ENCODE assay signal across 15 mouse cellular contexts in the genomic region with DNA sequence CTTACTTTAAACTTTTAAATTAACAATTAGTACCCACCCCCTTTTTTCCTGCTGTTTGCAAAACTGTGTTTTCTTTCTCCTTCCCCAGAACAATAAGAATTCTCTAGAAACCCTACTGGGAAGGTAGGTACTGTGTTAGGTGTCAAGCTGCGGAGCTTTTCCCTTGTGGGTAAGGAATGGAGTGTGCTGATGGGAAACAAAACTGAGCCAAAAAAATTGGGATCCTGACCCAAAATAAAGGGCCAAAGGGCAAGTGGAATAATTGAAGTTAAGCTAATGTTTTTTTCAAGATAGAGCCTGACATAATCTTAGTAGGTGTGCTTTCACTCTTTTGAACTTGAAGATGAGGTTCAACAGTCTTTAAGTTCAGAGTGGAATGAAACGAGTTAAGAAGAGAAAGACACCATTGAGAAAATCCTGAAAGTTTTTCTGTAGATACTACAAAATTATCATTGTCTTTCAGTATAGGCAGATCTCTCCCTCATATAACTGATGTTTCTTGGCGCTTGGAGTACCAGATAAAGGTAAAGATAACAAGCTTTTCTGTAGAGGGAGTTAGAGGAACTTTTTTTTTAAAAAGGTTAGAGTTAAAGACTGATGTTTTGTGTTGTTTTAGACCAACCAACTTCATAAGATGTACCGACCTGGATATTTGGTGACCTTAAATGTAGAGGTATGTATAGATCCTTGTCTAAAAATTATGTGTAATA. TPM values are rescaled to one million over a fixed set of nuclear protein-coding genes. Genes with fewer than 3 reads are reported as not detected.
A peak's percentile ranks its signal among the peaks of the same experiment; 100 is the strongest.
DNase-seq lines count a peak whose midpoint lies in the region; ATAC-seq and TF ChIP-seq lines count a peak whose summit lies in the region.
"Had no signal": no experiment of that assay in that cellular context is flagged by ENCODE, and none has a peak within 500 bp of the region (broad histone marks: within the 10 kb centered on the region; RNA-seq: fewer than 3 reads in every experiment).

No protein-coding gene starts in this region.

- H3K9ac ChIP-seq in heart, embryonic 16.5 days (ENCODE audit: low read length), result peak overlapping the region; percentile 26; the same call in 1 of the 2 replicates
- no peak overlapping the region for H3K9ac ChIP-seq in liver, embryonic 13.5 days
- no peak overlapping the region for H3K9ac ChIP-seq in liver, embryonic 11.5 days (ENCODE audit: low read depth, low read length)
- H3K9ac ChIP-seq in CH12.LX (ENCODE audit: insufficient read depth, low read depth), result peak overlapping the region; percentile 77
- H3K9ac ChIP-seq: midbrain, embryonic 12.5 days had no signal

- TF ChIP-seq POLR2A in CH12.LX (IDR thresholded peaks at IDR 0.05; ENCODE audit: low read depth, low read length), result no peak

- ATAC-seq in heart, embryonic 16.5 days (replicated peaks; ENCODE audit: extremely low read depth, insufficient read depth, low FRiP score), result no peak
- no peak for ATAC-seq in liver, embryonic 13.5 days (ENCODE audit: low read depth)
- ATAC-seq in liver, embryonic 11.5 days (replicated peaks; ENCODE audit: low FRiP score), result no peak
- ATAC-seq: lung, postnatal 0 days had no signal

- TF ChIP-seq EP300 in CH12.LX (IDR thresholded peaks at IDR 0.05; ENCODE audit: low read length), result no peak

- H3K4me1 ChIP-seq in heart, embryonic 16.5 days (ENCODE audit: control insufficient read depth, insufficient read depth, low read length), result peaks cover 18% of the 10 kb centered on the region
- peaks cover 6% of the 10 kb centered on the region; the same call in 1 of the 2 replicates for H3K4me1 ChIP-seq in heart, embryonic 10.5 days
- H3K4me1 ChIP-seq in liver, embryonic 13.5 days (replicated peaks), result peaks cover 41% of the 10 kb centered on the region
- H3K4me1 ChIP-seq in liver, embryonic 11.5 days (replicated peaks; ENCODE audit: control insufficient read depth, insufficient read depth, low read length), result peaks cover 7% of the 10 kb centered on the region
- H3K4me1 ChIP-seq in CH12.LX (ENCODE audit: control insufficient read depth in 1 of 2, insufficient read depth in 2 of 2), result peaks cover 0 to 21% of the 10 kb centered on the region in 2 experiments; a peak in 2 of 4 replicates
- peaks cover 37% of the 10 kb centered on the region for H3K4me1 ChIP-seq in embryonic facial prominence, embryonic 10.5 days

- dilution Hi-C loops in CH12.LX (cut with MboI; ENCODE audit: extremely low pct_ligation_motif_present, extremely low pct_unique_long_range_greater_than_20kb, low sequenced_read_pairs), result no loop called here

- no peak for TF ChIP-seq CTCF in CH12.LX (conservative IDR thresholded peaks at IDR 0.05 in 1 of 2, IDR thresholded peaks at IDR 0.05 in 1 of 2; ENCODE audit: low read depth in 2 of 2, low read length in 2 of 2)

- H3K36me3 ChIP-seq in heart, embryonic 16.5 days (ENCODE audit: control insufficient read depth, insufficient read depth), result no peaks in the 10 kb centered on the region
- H3K36me3 ChIP-seq in heart, embryonic 10.5 days, result no peaks in the 10 kb centered on the region
- no peaks in the 10 kb centered on the region for H3K36me3 ChIP-seq in liver, embryonic 13.5 days
- no peaks in the 10 kb centered on the region for H3K36me3 ChIP-seq in liver, embryonic 11.5 days (ENCODE audit: control insufficient read depth, insufficient read depth, low read length)
- H3K36me3 ChIP-seq in CH12.LX (replicated peaks in 1 of 2; ENCODE audit: control insufficient read depth in 1 of 2, insufficient read depth in 1 of 2, low read length in 1 of 2), result peaks cover 0 to 5% of the 10 kb centered on the region in 2 experiments
- H3K36me3 ChIP-seq in embryonic facial prominence, embryonic 10.5 days (replicated peaks), result no peaks in the 10 kb centered on the region
- H3K36me3 ChIP-seq: forebrain, embryonic 10.5 days; midbrain, embryonic 12.5 days had no signal

- in situ Hi-C loops in CH12.LX (cut with MboI; ENCODE audit: low pct_ligation_motif_present, low pct_unique_long_range_greater_than_20kb, low sequenced_read_pairs), result no loop called here

- H3K4me2 ChIP-seq in heart, embryonic 16.5 days (ENCODE audit: low read depth, low read length), result no peak overlapping the region
- peak overlapping the region; percentile 3 for H3K4me2 ChIP-seq in liver, embryonic 13.5 days
- H3K4me2 ChIP-seq in liver, embryonic 11.5 days, result no peak overlapping the region
- H3K4me2 ChIP-seq in CH12.LX (ENCODE audit: insufficient read depth, low read depth, poor library complexity, severe bottlenecking), result peak overlapping the region; percentile 67

- peaks cover 10% of the 10 kb centered on the region for H3K79me2 ChIP-seq in CH12.LX (replicated peaks; ENCODE audit: control insufficient read depth, extremely low read depth, insufficient read depth, poor library complexity, severe bottlenecking)

- H3K4me3 ChIP-seq in heart, embryonic 16.5 days (ENCODE audit: low read length), result no peak overlapping the region
- no peak overlapping the region for H3K4me3 ChIP-seq in heart, embryonic 10.5 days
- H3K4me3 ChIP-seq in liver, embryonic 13.5 days (replicated peaks), result no peak overlapping the region
- H3K4me3 ChIP-seq in liver, embryonic 11.5 days (ENCODE audit: low read depth, low read length), result no peak overlapping the region
- no peak overlapping the region for H3K4me3 ChIP-seq in CH12.LX (replicated peaks in 1 of 3; ENCODE audit: low read depth in 2 of 3, low read length in 2 of 3, poor library complexity in 1 of 3)
- peak overlapping the region; percentile 21; the same call in 1 of the 2 replicates for H3K4me3 ChIP-seq in embryonic facial prominence, embryonic 10.5 days
- H3K4me3 ChIP-seq: midbrain, embryonic 12.5 days had no signal

- no peak overlapping the region for H3K27ac ChIP-seq in heart, embryonic 16.5 days (ENCODE audit: low read length)
- no peak overlapping the region for H3K27ac ChIP-seq in heart, embryonic 10.5 days
- no peak overlapping the region for H3K27ac ChIP-seq in liver, embryonic 13.5 days
- no peak overlapping the region for H3K27ac ChIP-seq in liver, embryonic 11.5 days (ENCODE audit: low read depth, low read length)
- no peak overlapping the region for H3K27ac ChIP-seq in CH12.LX (ENCODE audit: insufficient read depth, low read depth)
- H3K27ac ChIP-seq in embryonic facial prominence, embryonic 10.5 days (replicated peaks), result no peak overlapping the region
- H3K27ac ChIP-seq: forebrain, embryonic 10.5 days; midbrain, embryonic 12.5 days had no signal

- DNase-seq in heart, embryonic 10.5 days (ENCODE audit: low spot score), result no peak
- DNase-seq in liver, embryonic 13.5 days, result no peak
- no peak for DNase-seq in liver, embryonic 11.5 days (ENCODE audit: low spot score)
- no peak for DNase-seq in CH12.LX (ENCODE audit: extremely low read depth)
- DNase-seq in embryonic facial prominence, embryonic 10.5 days (ENCODE audit: low spot score), result no peak
- DNase-seq in gastrocnemius, adult 18-20 months (ENCODE audit: low spot score), result no peak
- DNase-seq in adrenal gland, adult 2 months, result no peak
- DNase-seq: cerebellum, adult 2 months; heart, adult 11 months; right cerebral cortex, adult 18-20 months had no signal

- H3K9me3 ChIP-seq in heart, embryonic 16.5 days (replicated peaks; ENCODE audit: control insufficient read depth, low read length), result no peaks in the 10 kb centered on the region
- no peaks in the 10 kb centered on the region for H3K9me3 ChIP-seq in heart, embryonic 10.5 days
- H3K9me3 ChIP-seq in liver, embryonic 13.5 days (replicated peaks), result no peaks in the 10 kb centered on the region
- no peaks in the 10 kb centered on the region for H3K9me3 ChIP-seq in liver, embryonic 11.5 days (ENCODE audit: control insufficient read depth, low read length)
- H3K9me3 ChIP-seq in CH12.LX (replicated peaks; ENCODE audit: low read length), result no peaks in the 10 kb centered on the region
- H3K9me3 ChIP-seq in embryonic facial prominence, embryonic 10.5 days, result no peaks in the 10 kb centered on the region
- H3K9me3 ChIP-seq: forebrain, embryonic 10.5 days; midbrain, embryonic 12.5 days had no signal

- 87% methylated on average over 4 of the region's 4 CpGs for WGBS in heart, embryonic 16.5 days
- 39% methylated on average over 4 of the region's 4 CpGs for WGBS in heart, embryonic 10.5 days
- WGBS in liver, embryonic 13.5 days (ENCODE audit: insufficient replicate concordance), result 57% methylated on average over 4 of the region's 4 CpGs
- 51% methylated on average over 4 of the region's 4 CpGs for WGBS in liver, embryonic 11.5 days
- WGBS in embryonic facial prominence, embryonic 10.5 days, result 15% methylated on average over 4 of the region's 4 CpGs

- H3K27me3 ChIP-seq in heart, embryonic 16.5 days (ENCODE audit: control insufficient read depth, insufficient read depth, low read length), result peaks cover 3% of the 10 kb centered on the region; the same call in 1 of the 2 replicates
- H3K27me3 ChIP-seq in heart, embryonic 10.5 days (ENCODE audit: insufficient read depth, poor library complexity, severe bottlenecking), result peaks cover 54% of the 10 kb centered on the region
- H3K27me3 ChIP-seq in liver, embryonic 13.5 days, result peaks cover 46% of the 10 kb centered on the region
- peaks cover 26% of the 10 kb centered on the region for H3K27me3 ChIP-seq in liver, embryonic 11.5 days (replicated peaks; ENCODE audit: control insufficient read depth, insufficient read depth, low read length)
- peaks cover 21% of the 10 kb centered on the region for H3K27me3 ChIP-seq in CH12.LX (replicated peaks)
- H3K27me3 ChIP-seq in embryonic facial prominence, embryonic 10.5 days (replicated peaks; ENCODE audit: low read depth, poor library complexity, severe bottlenecking), result peaks cover 58% of the 10 kb centered on the region

- no peak for TF ChIP-seq RAD21 in CH12.LX (IDR thresholded peaks at IDR 0.05; ENCODE audit: low read depth, low read length)

RNA-seq across cellular contexts. Expression of a gene that starts 2.2 kb away (rescaled TPM):
- polyA plus RNA-seq in heart, embryonic 16.5 days (2015; fragmentation: Nextera tagmentation; extraction: Ambion mirVana), result 194 and 201 TPM in 2 replicates
- 106 and 113 TPM in 2 replicates for polyA plus RNA-seq in heart, embryonic 10.5 days (2016; fragmentation: Nextera tagmentation; extraction: Ambion mirVana)
- polyA plus RNA-seq in liver, embryonic 13.5 days (2015; fragmentation: Nextera tagmentation; extraction: Ambion mirVana), result 103 and 115 TPM in 2 replicates
- polyA plus RNA-seq in liver, embryonic 11.5 days (2014; fragmentation: Nextera tagmentation; extraction: Ambion mirVana), result 132 and 138 TPM in 2 replicates
- total RNA-seq in CH12.LX (2012; rRNA removed), result 114 and 116 TPM in 2 replicates
- 183 and 204 TPM in 2 replicates for total RNA-seq in CH12.LX (2014; rRNA removed)
- 149 and 159 TPM in 2 replicates for polyA plus RNA-seq in CH12.LX (2012; ENCODE audit: insufficient read length, low read depth)
- polyA plus RNA-seq in embryonic facial prominence, embryonic 10.5 days (2016; fragmentation: Nextera tagmentation; extraction: Ambion mirVana), result 99.3 and 116 TPM in 2 replicates
- total RNA-seq in gastrocnemius, adult 18-20 months (2021), result 10 to 100 TPM; 89.8 to 95.3 TPM
- 100 to 1,000 TPM; 111 to 133 TPM for total RNA-seq in adrenal gland, adult 2 months (2021)
- polyA plus RNA-seq in adrenal gland, adult 2 months (2012; rRNA removed), result 123 and 169 TPM in 2 replicates

RNA-seq across cellular contexts. Expression of a gene that starts 2.5 kb away (rescaled TPM):
- polyA plus RNA-seq in heart, embryonic 16.5 days (2015; fragmentation: Nextera tagmentation; extraction: Ambion mirVana), result 13.8 and 15.8 TPM in 2 replicates
- polyA plus RNA-seq in heart, embryonic 10.5 days (2016; fragmentation: Nextera tagmentation; extraction: Ambion mirVana), result 10.0 and 16.0 TPM in 2 replicates
- 4.6 and 7.6 TPM in 2 replicates for polyA plus RNA-seq in liver, embryonic 13.5 days (2015; fragmentation: Nextera tagmentation; extraction: Ambion mirVana)
- 12.9 and 16.6 TPM in 2 replicates for polyA plus RNA-seq in liver, embryonic 11.5 days (2014; fragmentation: Nextera tagmentation; extraction: Ambion mirVana)
- total RNA-seq in CH12.LX (2012; rRNA removed), result 38.6 and 50.0 TPM in 2 replicates
- total RNA-seq in CH12.LX (2014; rRNA removed), result 87.0 and 95.4 TPM in 2 replicates
- polyA plus RNA-seq in CH12.LX (2012; ENCODE audit: insufficient read length, low read depth), result 44.8 and 51.0 TPM in 2 replicates
- 26.3 and 26.6 TPM in 2 replicates for polyA plus RNA-seq in embryonic facial prominence, embryonic 10.5 days (2016; fragmentation: Nextera tagmentation; extraction: Ambion mirVana)
- total RNA-seq in gastrocnemius, adult 18-20 months (2021), result 10 to 100 TPM; 67.2 to 67.6 TPM
- total RNA-seq in adrenal gland, adult 2 months (2021), result 10 to 100 TPM; 63.2 to 86.4 TPM
- 7.8 and 11.8 TPM in 2 replicates for polyA plus RNA-seq in adrenal gland, adult 2 months (2012; rRNA removed)

RNA-seq across cellular contexts. Expression of a gene that starts 19.5 kb away (rescaled TPM):
- 0.26 TPM in 1 of 2 replicates, not detected in the other for polyA plus RNA-seq in heart, embryonic 16.5 days (2015; fragmentation: Nextera tagmentation; extraction: Ambion mirVana)
- polyA plus RNA-seq in heart, embryonic 10.5 days (2016; fragmentation: Nextera tagmentation; extraction: Ambion mirVana), result not detected in 2 replicates
- not detected in 2 replicates for polyA plus RNA-seq in liver, embryonic 13.5 days (2015; fragmentation: Nextera tagmentation; extraction: Ambion mirVana)
- polyA plus RNA-seq in liver, embryonic 11.5 days (2014; fragmentation: Nextera tagmentation; extraction: Ambion mirVana), result not detected in 2 replicates
- total RNA-seq in CH12.LX (2012; rRNA removed) (0.34 and 0.63 TPM in 2 replicates), CH12.LX (2014; rRNA removed) (0.45 TPM in 1 of 2 replicates, not detected in the other)
- not detected in 2 replicates for polyA plus RNA-seq in CH12.LX (2012; ENCODE audit: insufficient read length, low read depth)
- 0.25 and 0.31 TPM in 2 replicates for polyA plus RNA-seq in embryonic facial prominence, embryonic 10.5 days (2016; fragmentation: Nextera tagmentation; extraction: Ambion mirVana)
- 1 to 10 TPM; 1.0 to 1.4 TPM for total RNA-seq in gastrocnemius, adult 18-20 months (2021)
- under 1 TPM; 0.10 to 0.29 TPM for total RNA-seq in adrenal gland, adult 2 months (2021)
- 1.9 TPM in 1 of 2 replicates, not detected in the other for polyA plus RNA-seq in adrenal gland, adult 2 months (2012; rRNA removed)
- polyA plus RNA-seq: forebrain, embryonic 10.5 days; neural tube, embryonic 14.5 days had no signal

Comparison
In these comparisons a context has a peak if more than half of its experiments do, and no peak if none do; other contexts are left out.
1. H3K4me2 ChIP-seq: peak in liver, embryonic 13.5 days (single experiment) and CH12.LX (single experiment); none in heart, embryonic 16.5 days (single experiment) and liver, embryonic 11.5 days (single experiment).
2. H3K9ac ChIP-seq: peak in heart, embryonic 16.5 days (single experiment) and CH12.LX (single experiment); none in liver, embryonic 13.5 days (single experiment) and liver, embryonic 11.5 days (single experiment).